Mouse (Mus musculus) hematopoietic stem cell, adult 5-6 weeks (primary cell): ENCODE measurements around the gene Cdk14. TPM values are rescaled to one million over a fixed set of nuclear protein-coding genes. Genes with fewer than 3 reads are reported as not detected.
"Not testable (repeated sequence)": the region's sequence is repeated elsewhere in the genome, so short reads cannot be mapped to it uniquely, and the experiment has no call there.

ENCODE experiments used
- ATAC-seq, 2 experiments: fragments of 125-278 bp in 1 of 2; replicated peaks in 1 of 2; 2 replicates each; pipeline ENCODE4 v1.8.0; 2016 to 2017; ENCODE audit warnings: inconsistent platforms in 2 of 2, mild to moderate bottlenecking in 2 of 2, moderate number of reproducible peaks in 2 of 2, low read depth in 1 of 2, moderate TSS enrichment in 1 of 2; ENCODE audit not compliant: low FRiP score in 2 of 2, poor library complexity in 2 of 2, severe bottlenecking in 2 of 2, insufficient read depth in 1 of 2, low TSS enrichment in 1 of 2
- total RNA-seq: library from RNA; stranded (forward); fragments of 172-1452, 232-1000 nt; gene quantifications from 2 replicates; pipeline ENCODE4 v1.2.3, GENCODE M21; 2017

Cdk14 gene
- total RNA-seq, 1 experiment from 2014 or later = 14.8 TPM

DNA sequence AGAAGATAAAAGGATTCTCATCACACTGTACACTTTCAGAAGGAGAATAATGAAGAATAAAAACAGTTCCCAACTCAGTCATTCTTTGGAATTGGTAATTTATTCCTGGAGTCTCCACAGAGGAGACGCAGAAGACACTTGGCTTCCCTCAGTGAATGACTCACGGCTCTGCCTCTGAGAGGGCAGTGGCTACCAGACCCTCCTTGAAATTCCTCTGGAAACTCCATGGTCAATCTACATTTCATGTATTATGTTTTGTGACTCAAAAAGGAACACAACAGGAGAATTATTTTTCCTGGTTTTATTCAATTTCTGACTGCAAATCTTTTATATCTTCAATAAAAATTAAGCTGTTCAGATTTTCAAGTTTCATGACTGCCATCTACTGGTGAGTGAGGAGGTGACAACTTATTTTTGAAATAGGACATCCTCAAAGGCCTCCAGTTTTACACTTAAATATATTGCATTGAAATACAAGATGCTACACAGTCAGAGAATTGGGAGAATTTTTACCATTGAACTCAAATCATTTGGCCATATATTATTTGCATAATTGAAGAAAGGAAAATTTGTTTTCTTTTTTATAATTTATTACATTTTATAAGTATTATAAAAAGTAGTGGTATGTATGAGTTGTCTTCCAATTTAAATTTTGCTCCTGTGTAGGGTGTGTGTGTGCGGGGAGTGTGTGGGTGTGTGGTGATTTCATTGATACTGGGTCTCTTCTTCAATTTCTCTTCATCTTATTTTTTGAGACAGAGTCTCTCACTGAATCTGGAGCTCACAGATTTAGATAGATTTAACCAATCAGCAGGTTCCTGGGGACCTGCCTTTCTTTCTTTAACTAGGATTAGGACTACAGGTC is 471.8 kb downstream of the Cdk14 start:
- 0 out of 4 replicates have a peak, but pooled peaks of 1 of the 2 experiments have one; percentile 46 for ATAC-seq

DNA sequence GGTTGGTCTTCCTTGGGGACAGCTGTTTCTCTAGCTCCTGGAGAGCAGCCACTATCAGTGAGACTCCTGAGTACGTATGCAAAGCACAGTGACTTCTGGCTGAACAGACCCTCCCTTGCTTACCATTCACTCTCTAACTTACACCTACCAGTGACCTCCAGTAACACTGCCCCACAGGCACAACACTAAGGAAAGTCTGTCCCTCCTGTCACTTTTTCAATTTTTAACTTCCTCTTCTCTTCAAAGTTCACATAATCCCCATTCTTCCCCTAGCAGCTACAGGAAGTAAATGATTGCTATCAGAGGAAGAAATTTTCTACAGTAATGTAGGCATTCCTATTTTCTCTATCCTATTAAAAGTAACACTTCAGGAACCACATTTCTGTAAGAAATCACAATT is 485.0 kb downstream of the Cdk14 start:
- peak; percentile 62 to 71 for ATAC-seq

DNA sequence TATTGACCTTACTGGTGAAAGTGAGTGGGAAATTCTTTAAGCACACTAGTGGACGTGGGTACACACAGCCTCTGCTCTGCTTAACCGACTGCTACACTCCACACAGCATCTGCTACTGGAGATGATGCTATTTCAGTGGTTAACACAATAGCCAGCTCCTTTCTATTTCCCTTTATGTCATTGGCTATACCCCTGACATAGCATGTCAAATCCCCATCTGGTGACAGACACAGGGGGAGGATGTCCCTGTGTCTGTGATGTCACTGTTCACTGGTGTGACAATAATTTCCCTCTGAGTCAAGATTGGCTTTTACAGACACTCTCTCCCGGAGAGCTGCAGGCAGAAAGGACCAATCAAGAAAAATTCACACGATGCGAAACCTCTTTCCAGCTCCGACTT is 485.6 kb downstream of the Cdk14 start:
- 0 out of 4 replicates have a peak, but pooled peaks of 1 of the 2 experiments have one; percentile 3 for ATAC-seq

DNA sequence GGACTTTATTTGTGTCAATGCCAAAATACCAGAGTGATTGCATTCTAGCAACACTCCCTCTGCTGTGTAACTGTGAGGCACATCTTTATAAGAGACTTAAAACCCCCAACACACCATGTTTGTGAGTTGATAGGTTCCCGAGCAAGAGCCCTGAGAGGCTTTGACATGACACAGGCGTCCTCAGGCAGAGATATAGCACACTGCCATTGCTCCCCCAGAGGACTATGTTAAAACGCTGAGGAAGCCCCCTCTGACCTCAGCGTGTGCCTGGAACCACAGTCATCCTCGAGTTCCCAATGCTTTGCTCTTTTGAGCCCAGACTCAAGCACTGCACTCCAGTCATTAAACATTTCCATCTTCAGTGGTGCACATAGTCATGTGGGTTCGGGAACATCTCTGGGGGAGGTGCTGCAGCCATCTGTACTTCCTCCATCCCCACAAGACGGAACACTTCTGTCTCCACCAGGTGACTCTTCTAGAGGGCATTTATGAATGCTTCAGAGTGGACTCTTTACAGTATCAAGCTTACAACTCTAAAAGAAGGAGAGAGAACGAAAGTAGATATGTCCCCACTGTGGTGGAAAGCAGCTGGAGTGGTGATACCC is 488.5 kb downstream of the Cdk14 start:
- ATAC-seq = no peak

DNA sequence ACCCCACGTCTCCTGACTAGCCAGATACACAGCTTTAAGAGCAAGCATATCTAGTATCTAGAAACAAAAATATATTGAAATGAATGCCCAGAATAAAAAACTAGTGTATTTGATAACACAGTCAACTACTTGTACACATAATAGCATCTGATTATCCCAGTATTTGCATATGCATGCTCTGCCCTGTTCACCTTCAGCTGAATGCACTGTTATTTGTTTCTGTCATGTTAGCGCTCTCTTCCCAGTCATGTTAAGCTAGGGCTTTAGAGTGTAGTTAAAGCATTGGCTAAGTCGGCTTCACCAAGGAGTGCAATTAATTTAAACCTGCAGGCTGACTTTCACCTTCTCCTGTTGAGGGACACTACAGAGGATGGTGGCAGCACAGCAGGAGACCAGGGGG is 490.5 kb downstream of the Cdk14 start:
- ATAC-seq = no peak

DNA sequence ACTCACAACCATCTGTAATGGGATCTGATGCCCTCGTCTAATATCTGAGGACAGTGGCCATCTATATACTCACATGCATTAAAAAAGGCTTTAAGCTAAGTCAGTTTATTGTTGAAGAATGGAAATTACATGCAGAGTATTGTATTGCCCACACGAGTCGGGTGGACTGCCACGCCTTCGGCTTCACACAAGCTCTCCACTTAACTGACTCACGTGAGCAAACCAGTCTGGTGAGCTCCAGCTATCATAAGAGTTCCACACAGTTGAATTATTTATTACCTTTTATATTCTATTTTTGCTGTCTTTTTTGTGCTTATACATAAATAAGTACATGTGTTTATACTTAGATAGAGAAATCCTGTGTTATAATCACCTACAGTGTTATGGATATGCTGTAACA is 495.2 kb downstream of the Cdk14 start:
- ATAC-seq = no peak

DNA sequence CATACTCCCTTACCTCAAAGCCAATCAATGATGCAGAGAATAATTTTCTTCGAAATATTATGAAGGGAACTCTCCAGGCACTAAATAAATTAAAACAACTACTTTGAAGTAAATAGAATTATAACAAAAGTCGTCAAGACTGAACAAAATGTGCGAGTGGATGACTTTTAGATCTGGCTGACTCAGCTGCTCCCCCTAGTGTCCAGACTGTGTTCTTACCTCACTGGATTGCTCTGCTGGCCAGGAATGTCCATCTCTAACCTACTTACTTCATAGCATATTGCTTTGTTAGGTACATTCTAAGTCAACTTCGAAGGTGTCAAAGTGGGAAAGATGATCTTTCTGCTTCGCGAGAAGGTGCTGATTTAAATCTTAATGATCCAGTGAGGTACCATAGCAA is 501.7 kb downstream of the Cdk14 start:
- peak; percentile 73 to 86; a peak in 2 of 4 replicates for ATAC-seq

DNA sequence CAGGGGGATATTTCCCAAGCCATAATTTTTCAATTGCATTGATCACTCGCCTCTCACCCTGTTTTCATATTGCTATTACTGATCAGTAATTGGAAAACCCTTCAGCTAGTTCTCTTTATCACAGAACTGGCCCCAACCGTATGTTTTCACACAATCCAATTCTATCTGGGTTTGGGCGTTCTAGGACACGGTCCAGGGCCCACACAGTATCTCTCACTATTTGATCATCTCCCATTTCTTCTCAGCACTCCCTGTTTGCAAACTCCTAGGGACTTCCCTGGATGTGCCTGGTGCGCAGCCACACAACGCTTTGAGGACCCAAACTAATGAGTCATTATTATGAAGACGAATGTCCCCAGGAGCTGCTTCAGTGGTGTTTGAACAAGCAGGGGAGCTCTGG is 502.4 kb downstream of the Cdk14 start:
- ATAC-seq = no peak

DNA sequence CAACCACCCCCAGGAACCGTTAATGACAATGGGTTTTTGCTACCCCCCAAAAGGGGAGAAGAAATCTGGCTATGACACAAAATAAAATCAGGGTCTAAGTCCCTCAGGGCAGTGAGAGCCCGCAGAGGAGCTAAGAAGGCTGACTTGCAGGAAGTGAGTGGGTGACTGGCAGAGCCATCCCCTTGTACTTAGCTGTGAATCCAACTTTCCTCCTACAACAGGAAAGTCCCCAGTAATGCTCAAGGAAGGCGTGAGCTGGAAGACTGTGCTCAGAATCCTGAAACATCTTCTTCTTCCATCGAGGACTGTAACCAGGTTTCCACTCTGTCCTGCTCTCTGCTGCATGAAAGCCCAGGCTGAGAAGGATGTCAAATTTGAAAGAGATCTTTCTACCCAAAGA is 502.8 kb downstream of the Cdk14 start:
- no peak for ATAC-seq

DNA sequence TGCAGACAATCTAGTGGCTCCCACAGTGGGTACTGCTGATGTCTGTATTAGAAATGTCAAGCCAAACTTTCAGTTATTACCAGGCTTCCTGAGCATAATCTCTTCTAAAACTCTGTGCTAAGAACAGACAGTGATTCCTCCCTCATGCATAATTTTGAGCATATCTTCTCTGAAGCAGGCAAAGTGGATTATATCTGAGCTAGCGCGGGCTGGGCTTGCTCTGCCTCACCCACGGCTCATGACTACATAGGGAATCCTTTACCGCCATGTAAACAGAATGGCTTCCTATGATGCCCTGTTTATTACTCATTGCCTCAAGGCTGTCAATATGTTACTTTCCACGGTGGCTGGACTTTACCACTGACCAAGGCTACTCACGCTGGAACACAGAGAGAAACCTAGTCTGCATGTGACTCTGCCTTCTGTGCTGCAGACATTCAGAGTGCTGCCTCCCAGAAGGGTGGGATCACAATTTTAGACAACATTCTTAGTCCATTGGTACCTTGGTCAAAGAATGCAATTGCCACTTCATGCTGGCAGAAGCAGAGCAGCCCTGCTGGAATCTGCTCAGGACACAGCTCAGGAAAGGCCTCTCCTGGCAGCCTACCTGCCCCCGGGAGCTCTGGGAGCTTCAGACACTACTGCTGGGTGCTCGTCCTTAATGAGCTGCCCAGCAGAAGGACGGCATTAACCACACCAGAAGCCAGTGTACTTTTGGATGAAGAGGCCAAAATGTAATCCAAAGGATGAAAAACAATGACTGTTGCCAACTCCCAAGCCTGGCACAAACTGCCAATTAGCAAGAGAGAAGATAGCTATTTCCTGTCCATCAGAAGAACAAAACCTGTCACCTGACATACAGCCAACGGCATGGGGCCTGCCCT is 503.5 kb downstream of the Cdk14 start:
- no peak for ATAC-seq

DNA sequence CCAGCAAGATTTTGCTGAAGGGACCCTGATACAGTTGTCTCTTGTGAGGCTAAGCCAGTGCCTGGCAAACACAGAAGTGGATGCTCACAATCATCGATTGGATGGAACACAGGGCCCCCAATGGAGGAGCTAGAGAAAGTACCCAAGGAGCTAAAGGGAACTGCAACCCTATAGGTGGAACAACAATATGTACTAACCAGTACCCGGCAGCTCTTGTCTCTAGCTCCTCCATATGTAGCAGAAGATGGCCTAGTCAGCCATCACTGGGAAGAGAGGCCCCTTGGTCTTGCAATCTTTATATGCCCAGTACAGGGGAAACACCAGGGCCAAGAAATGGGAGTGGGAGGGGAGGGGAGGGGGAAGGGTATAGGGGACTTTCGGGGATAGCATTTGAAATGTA is 515.2 kb downstream of the Cdk14 start:
- ATAC-seq = not testable (repeated sequence)

DNA sequence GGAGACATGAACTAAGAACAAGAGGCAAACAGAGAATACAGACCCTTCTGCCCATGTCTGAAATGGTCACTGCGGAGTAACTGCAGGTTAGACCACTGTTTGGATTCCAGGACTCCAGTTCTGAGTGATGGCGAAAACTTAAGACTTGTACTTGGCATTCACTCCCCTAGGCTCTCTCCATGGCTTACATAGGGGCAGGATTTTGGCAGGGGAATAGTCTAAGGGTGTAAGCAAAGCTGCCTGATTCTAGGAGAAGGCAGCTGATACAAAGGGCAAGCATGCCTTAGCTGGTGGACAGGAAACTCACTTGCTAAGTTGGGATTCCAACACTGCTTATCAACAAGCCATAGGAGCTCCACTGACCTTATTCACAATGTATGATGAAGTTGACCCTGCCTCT is 521.9 kb downstream of the Cdk14 start:
- ATAC-seq = no peak

DNA sequence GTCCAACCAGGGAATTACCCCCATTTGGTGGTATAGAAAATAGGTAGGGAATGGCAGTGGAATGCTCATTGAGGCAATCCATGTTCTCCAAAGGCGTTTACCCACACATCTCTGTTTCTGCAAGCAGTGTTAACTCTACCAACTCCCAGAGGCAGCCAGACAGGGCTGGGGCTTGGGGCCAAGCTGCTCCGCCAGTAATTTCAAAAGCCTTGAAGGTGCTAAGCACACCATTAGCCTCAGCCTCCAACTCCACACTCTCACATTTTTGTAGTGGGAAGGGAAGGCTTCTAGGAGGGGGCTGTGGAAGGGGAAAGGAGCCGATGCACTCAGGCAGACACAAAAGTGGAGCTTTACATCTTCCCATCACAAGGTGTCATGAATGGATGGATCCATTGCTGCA is 525.1 kb downstream of the Cdk14 start:
- no peak for ATAC-seq

DNA sequence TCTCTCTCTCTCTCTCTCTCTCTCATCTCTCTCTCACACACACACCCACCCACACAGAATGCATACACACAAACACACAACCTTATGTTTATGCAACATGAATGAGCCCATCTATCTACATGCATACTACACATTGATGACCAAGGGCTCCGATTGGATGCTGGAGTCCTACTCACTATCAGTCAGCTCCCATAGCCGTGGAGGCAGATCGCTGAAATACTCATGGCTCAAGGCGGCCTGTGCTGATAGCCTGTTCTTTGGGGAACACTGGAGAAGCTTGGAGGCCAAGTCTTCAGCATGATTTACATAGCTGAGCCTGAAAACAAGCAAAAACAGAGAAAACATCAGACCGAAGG is 526.3 kb downstream of the Cdk14 start:
- no peak for ATAC-seq

DNA sequence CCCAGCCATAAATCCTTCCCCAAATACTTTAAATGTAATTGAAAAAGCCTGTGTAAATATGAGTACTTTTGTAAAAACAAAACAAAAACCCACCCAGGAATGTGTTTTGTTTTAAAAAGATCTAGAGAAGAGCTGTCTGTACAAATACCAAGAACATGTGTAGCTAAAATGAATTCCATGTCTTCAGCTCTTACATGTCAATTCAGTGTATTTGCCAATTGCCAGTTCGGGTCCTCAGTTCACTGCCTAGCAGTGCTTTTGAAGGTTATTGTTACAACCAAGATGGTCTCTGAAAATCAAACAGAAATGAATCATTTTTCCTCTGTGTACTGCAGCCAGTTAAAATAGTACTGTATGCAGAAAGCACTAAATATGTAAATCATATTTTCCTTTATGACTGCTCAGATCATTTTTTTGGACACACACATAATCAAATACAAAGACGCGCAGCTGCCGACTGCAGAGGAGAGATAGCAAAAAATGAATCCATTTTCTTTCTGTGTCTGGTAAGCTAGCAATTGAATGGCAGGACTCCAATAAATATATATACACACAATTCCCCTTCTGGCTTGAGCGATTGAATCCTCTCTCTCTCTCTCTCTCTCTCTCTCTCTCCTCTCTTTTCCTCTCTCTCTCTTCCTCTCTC is 526.8 kb downstream of the Cdk14 start:
- no peak for ATAC-seq

DNA sequence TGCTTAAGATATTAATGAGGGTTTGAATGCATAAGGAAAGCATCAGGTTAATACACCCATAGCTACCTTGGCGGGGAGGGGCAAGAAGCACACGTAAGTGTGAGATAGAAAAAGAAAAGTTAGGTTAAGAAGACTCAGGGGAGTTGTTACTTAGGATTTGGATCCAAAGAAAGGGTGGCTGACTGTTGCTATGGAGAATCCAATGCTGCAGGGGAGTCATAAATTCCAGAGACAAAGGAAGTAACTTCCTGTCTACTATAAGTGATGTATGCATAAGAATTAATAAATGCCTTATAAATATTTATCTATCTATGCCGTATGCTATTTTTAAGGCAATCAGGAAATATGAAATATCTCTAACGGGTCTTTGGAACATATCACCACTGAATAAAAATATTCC is 527.4 kb downstream of the Cdk14 start:
- no peak for ATAC-seq

DNA sequence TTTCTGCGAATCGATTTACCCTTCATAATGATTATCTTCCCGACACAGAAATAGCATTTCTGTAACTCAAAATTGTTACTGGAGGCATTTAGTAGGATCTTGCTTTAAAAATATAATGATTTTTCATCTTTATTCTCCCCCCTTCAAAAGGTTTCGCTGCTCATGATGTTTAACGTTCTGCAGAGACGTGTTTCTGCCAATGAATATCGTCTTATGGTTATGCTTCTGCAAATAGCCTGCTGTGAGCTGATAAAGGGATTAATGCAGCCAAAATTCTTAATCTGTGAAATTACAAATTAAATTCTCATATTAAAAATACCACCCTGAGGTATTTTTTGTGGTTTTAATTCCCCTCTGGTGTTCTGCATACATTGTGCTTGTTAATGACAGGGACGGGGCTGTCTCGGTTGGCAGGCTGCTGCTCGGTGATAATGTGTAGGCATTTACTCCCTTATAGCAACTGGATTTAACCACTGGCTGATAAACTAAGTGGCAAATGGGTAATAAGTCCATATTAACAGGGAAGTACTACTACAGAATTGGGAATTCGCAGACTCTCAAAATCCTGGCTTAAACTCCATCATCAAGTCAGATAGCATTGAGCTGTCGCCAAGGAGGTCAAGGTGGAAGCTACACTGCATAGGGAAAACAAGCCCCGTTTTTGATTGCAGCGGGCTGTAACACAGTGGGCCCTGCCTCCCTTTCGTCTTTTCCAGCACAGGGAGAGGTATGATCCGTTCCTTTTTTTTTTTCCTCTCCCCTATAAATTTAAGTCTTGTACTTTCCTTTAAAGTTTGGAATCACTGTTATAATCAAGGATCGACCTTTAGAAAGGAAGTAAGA is 528.0 kb downstream of the Cdk14 start:
- no peak for ATAC-seq
